Mouse (Mus musculus): ENCODE data around the gene B4gat1. TPM values are rescaled to one million over a fixed set of nuclear protein-coding genes. Genes with fewer than 3 reads are reported as not detected.
"Not testable (repeated sequence)": the region's sequence is repeated elsewhere in the genome, so short reads cannot be mapped to it uniquely, and the experiment has no call there.

Gene B4gat1
- polyA plus RNA-seq, 1 experiment from 2014 or later = 45.4 TPM

GRCm38 (mm10) chr19:5082596-5082995, 44.0 kb downstream of the B4gat1 start:
- WGBS = 74% methylated on average over 24 of the region's 24 CpGs

GRCm38 (mm10) chr19:5083961-5084833, 45.6 kb downstream of the B4gat1 start:
- Histone ChIP-seq H3K9me3 (replicated peaks; ENCODE audit: control insufficient read depth, low read length) (no peaks in the 10 kb centered on the region), H3K9ac (ENCODE audit: low read length) (peak overlapping the region; percentile 63; the same call in 1 of the 2 replicates), H3K27me3 (replicated peaks; ENCODE audit: control insufficient read depth, insufficient read depth, low read length) (peaks cover 56% of the 10 kb centered on the region), H3K36me3 (ENCODE audit: control insufficient read depth, insufficient read depth, low read length) (no peaks in the 10 kb centered on the region), H3K27ac (ENCODE audit: low read depth, low read length) (no peak overlapping the region), H3K4me1 (ENCODE audit: control insufficient read depth, insufficient read depth, low read length) (peaks cover 13% of the 10 kb centered on the region), H3K4me3 (ENCODE audit: low read depth, low read length) (peak overlapping the region; percentile 46), H3K4me2 (ENCODE audit: low read length) (peak overlapping the region; percentile 79)
- no peak for DNase-seq (ENCODE audit: low spot score)
- WGBS = 78% methylated on average over 3 of the region's 3 CpGs
- no peak for ATAC-seq

More at GRCm38 (mm10) chr19:5082596-5082995, 44.0 kb downstream of the B4gat1 start:
- Histone ChIP-seq H3K27me3 (replicated peaks; ENCODE audit: control insufficient read depth, insufficient read depth, low read length) (peaks cover 56% of the 10 kb centered on the region), H3K9me3 (replicated peaks; ENCODE audit: control insufficient read depth, low read length) (no peaks in the 10 kb centered on the region), H3K4me3 (ENCODE audit: low read depth, low read length) (no peak overlapping the region), H3K4me2 (ENCODE audit: low read length) (no peak overlapping the region), H3K36me3 (ENCODE audit: control insufficient read depth, insufficient read depth, low read length) (no peaks in the 10 kb centered on the region), H3K9ac (ENCODE audit: low read length) (no peak overlapping the region), H3K27ac (ENCODE audit: low read depth, low read length) (no peak overlapping the region), H3K4me1 (ENCODE audit: control insufficient read depth, insufficient read depth, low read length) (peaks cover 7% of the 10 kb centered on the region)
- no peak for DNase-seq (ENCODE audit: low spot score)
- no peak for ATAC-seq

- Histone ChIP-seq H3K27ac (ENCODE audit: low read depth, low read length) (no peak overlapping the region), H3K4me3 (ENCODE audit: low read depth, low read length) (peak overlapping the region; percentile 46), H3K9ac (ENCODE audit: low read length) (peak overlapping the region; percentile 63), H3K27me3 (replicated peaks; ENCODE audit: control insufficient read depth, insufficient read depth, low read length) (peaks cover 56% of the 10 kb centered on the region), H3K4me2 (ENCODE audit: low read length) (peak overlapping the region; percentile 79), H3K4me1 (ENCODE audit: control insufficient read depth, insufficient read depth, low read length) (peaks cover 16% of the 10 kb centered on the region), H3K36me3 (ENCODE audit: control insufficient read depth, insufficient read depth, low read length) (no peaks in the 10 kb centered on the region), H3K9me3 (replicated peaks; ENCODE audit: control insufficient read depth, low read length) (no peaks in the 10 kb centered on the region)
- ATAC-seq = no peak
- WGBS = 7% methylated on average over 13 of the region's 15 CpGs
- no peak for DNase-seq (ENCODE audit: low spot score)
Measured at GRCm38 (mm10) chr19:5084834-5085144, 46.2 kb downstream of the B4gat1 start.

GRCm38 (mm10) chr19:5085145-5085863, 46.7 kb downstream of the B4gat1 start, which contains the start of gene Tmem151a:
Tmem151a (minus strand) TSS chr19:5085531.
- H3K9ac ChIP-seq (ENCODE audit: low read length) = peak within 1 kb of the TSS; percentile 63
- WGBS = 1% methylated on average over 66 of the region's 69 CpGs
- no peak for ATAC-seq

GRCm38 (mm10) chr19:5086533-5086932, 47.9 kb downstream of the B4gat1 start:
- not testable (repeated sequence) for H3K9me3 ChIP-seq (replicated peaks; ENCODE audit: control insufficient read depth, low read length); H3K4me2 ChIP-seq (ENCODE audit: low read length); H3K27ac ChIP-seq (ENCODE audit: low read depth, low read length); H3K9ac ChIP-seq (ENCODE audit: low read length); DNase-seq (ENCODE audit: low spot score); H3K4me3 ChIP-seq (ENCODE audit: low read depth, low read length); ATAC-seq
- WGBS = 63% methylated on average over 4 of the region's 4 CpGs
- H3K36me3 ChIP-seq (ENCODE audit: control insufficient read depth, insufficient read depth, low read length) = peaks cover 13% of the 10 kb centered on the region
- H3K27me3 ChIP-seq (replicated peaks; ENCODE audit: control insufficient read depth, insufficient read depth, low read length) = peaks cover 47% of the 10 kb centered on the region
- peaks cover 16% of the 10 kb centered on the region for H3K4me1 ChIP-seq (ENCODE audit: control insufficient read depth, insufficient read depth, low read length)

More at GRCm38 (mm10) chr19:5085145-5085863, 46.7 kb downstream of the B4gat1 start, which contains the start of gene Tmem151a:
- Histone ChIP-seq H3K36me3 (ENCODE audit: control insufficient read depth, insufficient read depth, low read length) (peaks cover 1% of the 10 kb centered on the region), H3K27ac (ENCODE audit: low read depth, low read length) (no peak within 1 kb of the TSS), H3K4me3 (ENCODE audit: low read depth, low read length) (peak within 1 kb of the TSS; percentile 46), H3K4me1 (ENCODE audit: control insufficient read depth, insufficient read depth, low read length) (peaks cover 16% of the 10 kb centered on the region), H3K27me3 (replicated peaks; ENCODE audit: control insufficient read depth, insufficient read depth, low read length) (peaks cover 56% of the 10 kb centered on the region), H3K9me3 (replicated peaks; ENCODE audit: control insufficient read depth, low read length) (no peaks in the 10 kb centered on the region), H3K4me2 (ENCODE audit: low read length) (peak within 1 kb of the TSS; percentile 79)
- DNase-seq (ENCODE audit: low spot score) = no peak

GRCm38 (mm10) chr19:5087884-5088728, 49.5 kb downstream of the B4gat1 start, which contains the start of gene Yif1a:
Yif1a (plus strand) TSS chr19:5088538.
- peaks cover 31% of the 10 kb centered on the region for H3K27me3 ChIP-seq (replicated peaks; ENCODE audit: control insufficient read depth, insufficient read depth, low read length)
- peak within 1 kb of the TSS; percentile 71 for H3K9ac ChIP-seq (ENCODE audit: low read length)
- under 1% methylated on average over 58 of the region's 58 CpGs for WGBS
- H3K4me3 ChIP-seq (ENCODE audit: low read depth, low read length) = peak within 1 kb of the TSS; percentile 77
- DNase-seq (ENCODE audit: low spot score) (peak; percentile 100), ATAC-seq (peak; percentile 96)
- H3K4me1 ChIP-seq (ENCODE audit: control insufficient read depth, insufficient read depth, low read length) = peaks cover 16% of the 10 kb centered on the region
- H3K4me2 ChIP-seq (ENCODE audit: low read length) = peak within 1 kb of the TSS; percentile 89
- peak within 1 kb of the TSS; percentile 79 for H3K27ac ChIP-seq (ENCODE audit: low read depth, low read length)
- peaks cover 29% of the 10 kb centered on the region for H3K36me3 ChIP-seq (ENCODE audit: control insufficient read depth, insufficient read depth, low read length)
- H3K9me3 ChIP-seq (replicated peaks; ENCODE audit: control insufficient read depth, low read length) = no peaks in the 10 kb centered on the region

GRCm38 (mm10) chr19:5089324-5089723, 50.7 kb downstream of the B4gat1 start:
- DNase-seq (ENCODE audit: low spot score) = no peak
- ATAC-seq = no peak
- Histone ChIP-seq H3K4me3 (ENCODE audit: low read depth, low read length) (peak overlapping the region; percentile 77), H3K4me2 (ENCODE audit: low read length) (peak overlapping the region; percentile 89), H3K9me3 (replicated peaks; ENCODE audit: control insufficient read depth, low read length) (no peaks in the 10 kb centered on the region), H3K36me3 (ENCODE audit: control insufficient read depth, insufficient read depth, low read length) (peaks cover 36% of the 10 kb centered on the region), H3K27ac (ENCODE audit: low read depth, low read length) (no peak overlapping the region), H3K4me1 (ENCODE audit: control insufficient read depth, insufficient read depth, low read length) (peaks cover 20% of the 10 kb centered on the region), H3K27me3 (replicated peaks; ENCODE audit: control insufficient read depth, insufficient read depth, low read length) (peaks cover 19% of the 10 kb centered on the region), H3K9ac (ENCODE audit: low read length) (peak overlapping the region; percentile 71)
- WGBS = 92% methylated on average over 4 of the region's 4 CpGs
